Mouse (Mus musculus): ENCODE measurements around the gene Borcs7.

Gene Borcs7

GRCm38 (mm10) chr19:46689460-46690372 is at the start of gene Borcs7:
Gene Borcs7, plus strand, starts transcription at chr19:46689906.
- DNase-seq (ENCODE audit: low spot score) = peak; percentile 74

- DNase-seq (ENCODE audit: low spot score) = no peak
Measured at GRCm38 (mm10) chr19:46640780-46641179, 48.9 kb upstream of the Borcs7 start.

- no peak for DNase-seq (ENCODE audit: low spot score)
Measured at GRCm38 (mm10) chr19:46641420-46642085, 48.2 kb upstream of the Borcs7 start.

- DNase-seq (ENCODE audit: low spot score) = no peak
Measured at GRCm38 (mm10) chr19:46642136-46642753, 47.5 kb upstream of the Borcs7 start.

- DNase-seq (ENCODE audit: low spot score) = no peak
Measured at GRCm38 (mm10) chr19:46643236-46643635, 46.5 kb upstream of the Borcs7 start.

- no peak for DNase-seq (ENCODE audit: low spot score)
Measured at GRCm38 (mm10) chr19:46644343-46644792, 45.3 kb upstream of the Borcs7 start.

- DNase-seq (ENCODE audit: low spot score) = no peak
Measured at GRCm38 (mm10) chr19:46644793-46645602, 44.7 kb upstream of the Borcs7 start.

GRCm38 (mm10) chr19:46646041-46646481 is 43.6 kb upstream of the Borcs7 start:
- no peak for DNase-seq (ENCODE audit: low spot score)

GRCm38 (mm10) chr19:46647254-46647653 is 42.5 kb upstream of the Borcs7 start:
- no peak for DNase-seq (ENCODE audit: low spot score)

GRCm38 (mm10) chr19:46647850-46648249 is 41.9 kb upstream of the Borcs7 start:
- no peak for DNase-seq (ENCODE audit: low spot score)

- DNase-seq (ENCODE audit: low spot score) = no peak
Measured at GRCm38 (mm10) chr19:46648565-46648964, 41.1 kb upstream of the Borcs7 start.

GRCm38 (mm10) chr19:46653188-46653587 is 36.5 kb upstream of the Borcs7 start:
- no peak for DNase-seq (ENCODE audit: low spot score)

GRCm38 (mm10) chr19:46653616-46654235 is 36.0 kb upstream of the Borcs7 start:
- no peak for DNase-seq (ENCODE audit: low spot score)

GRCm38 (mm10) chr19:46655626-46656025 is 34.1 kb upstream of the Borcs7 start:
- no peak for DNase-seq (ENCODE audit: low spot score)

GRCm38 (mm10) chr19:46656151-46656840 is 33.4 kb upstream of the Borcs7 start:
- no peak for DNase-seq (ENCODE audit: low spot score)

GRCm38 (mm10) chr19:46657339-46658020 is 32.2 kb upstream of the Borcs7 start:
- no peak for DNase-seq (ENCODE audit: low spot score)

- DNase-seq (ENCODE audit: low spot score) = no peak
Measured at GRCm38 (mm10) chr19:46658348-46658747, 31.4 kb upstream of the Borcs7 start.

GRCm38 (mm10) chr19:46658851-46659250 is 30.9 kb upstream of the Borcs7 start:
- DNase-seq (ENCODE audit: low spot score) = no peak

GRCm38 (mm10) chr19:46661511-46661910 is 28.2 kb upstream of the Borcs7 start:
- DNase-seq (ENCODE audit: low spot score) = no peak

GRCm38 (mm10) chr19:46662214-46662613 is 27.5 kb upstream of the Borcs7 start:
- no peak for DNase-seq (ENCODE audit: low spot score)

All from layer of hippocampus, adult 9-10 months (tissue).